Mouse (Mus musculus) limb, embryonic 11.5 days (tissue): Measurements from ENCODE around the gene Xlr4b. TPM values are rescaled to one million over a fixed set of nuclear protein-coding genes. Genes with fewer than 3 reads are reported as not detected.
"Not testable (repeated sequence)": the region's sequence is repeated elsewhere in the genome, so short reads cannot be mapped to it uniquely, and the experiment has no call there.

Experiments
- ATAC-seq: fragments of 200-750 bp; cut with Nextera tagmentation; 2 replicates; pipeline ENCODE4 v1.8.0; 2017; ENCODE audit warnings: low read depth; ENCODE audit not compliant: insufficient number of reproducible peaks, low FRiP score, low TSS enrichment
- DNase-seq: peaks from one replicate; pipeline ENCODE4 v3.0.0-alpha.2; 2015; ENCODE audit warnings: low spot score
- H3K27ac ChIP-seq: fragments of 300-500 bp; sonication (generic); replicated peaks from 2 replicates; pipeline ENCODE4 v1.5.1; 2014; ENCODE audit warnings: low read depth, mild to moderate bottlenecking, low read length
- H3K27me3 ChIP-seq: fragments of 300-500 bp; sonication (generic); 2 replicates; pipeline ENCODE4 v1.6.1; 2014; ENCODE audit warnings: mild to moderate bottlenecking, low read length, mixed read lengths; ENCODE audit not compliant: control insufficient read depth, insufficient read depth
- H3K36me3 ChIP-seq: fragments of 300-500 bp; sonication (generic); 2 replicates; pipeline ENCODE4 v1.6.1; 2014; ENCODE audit warnings: mild to moderate bottlenecking, low read length, moderate library complexity, mixed read lengths; ENCODE audit not compliant: control insufficient read depth, insufficient read depth
- H3K4me1 ChIP-seq: fragments of 300-500 bp; sonication (generic); 2 replicates; pipeline ENCODE4 v1.6.1; 2014; ENCODE audit warnings: low read length, mixed read lengths; ENCODE audit not compliant: control insufficient read depth, insufficient read depth
- H3K4me2 ChIP-seq: fragments of 300-500 bp; sonication (generic); 2 replicates; pipeline ENCODE4 v1.6.1; 2014; ENCODE audit warnings: low read depth, mild to moderate bottlenecking, moderate library complexity; ENCODE audit not compliant: severe bottlenecking
- H3K4me3 ChIP-seq: fragments of 300-500 bp; sonication (generic); 2 replicates; pipeline ENCODE4 v1.5.1; 2014; ENCODE audit warnings: low read depth, low read length
- H3K9ac ChIP-seq: fragments of 300-500 bp; sonication (generic); 2 replicates; pipeline ENCODE4 v1.6.1; 2014; ENCODE audit warnings: mild to moderate bottlenecking, low read length
- H3K9me3 ChIP-seq: fragments of 300-500 bp; sonication (generic); 2 replicates; pipeline ENCODE4 v1.6.1; 2016; ENCODE audit warnings: low read length; ENCODE audit not compliant: control insufficient read depth
- WGBS: fragments of 180-500 bp; shearing (Covaris S2); extraction: QIAGEN DNeasy Blood & Tissue Kit; methylation state at CpG from one replicate; pipeline ENCODE4 v1.1.7; 2014; 5-methylcytosine and 5-hydroxymethylcytosine counted together
- polyA plus RNA-seq: library from polyadenylated mRNA; unstranded; fragments of >200 nt; fragmentation: Nextera tagmentation; extraction: Ambion mirVana; gene quantifications from 2 replicates; pipeline ENCODE4 v1.2.1, GENCODE M21; 2014

Gene Xlr4b
- polyA plus RNA-seq, 1 experiment from 2014 or later: 0.51 TPM

DNA sequence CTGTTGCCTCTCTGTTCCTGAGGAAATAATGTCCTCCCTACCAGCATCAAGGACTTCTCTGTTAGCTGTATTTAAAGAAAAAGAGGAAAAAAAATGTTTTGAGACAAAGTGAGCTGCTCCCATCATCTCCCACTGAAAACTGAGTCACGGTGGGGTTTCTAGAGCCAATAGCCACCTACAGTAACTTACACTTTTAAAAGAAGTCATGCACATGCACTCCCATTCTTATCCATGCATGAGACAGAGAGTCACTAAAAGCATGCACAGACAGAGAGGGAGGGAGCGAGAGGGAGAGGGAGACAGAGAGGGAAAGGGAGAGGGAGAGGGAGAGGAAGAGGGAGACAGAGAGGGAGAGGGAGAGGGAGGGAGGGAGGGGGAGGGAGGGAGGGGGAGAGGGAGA lies 48.3 kb downstream of the Xlr4b start:
- not testable (repeated sequence) for H3K4me3 ChIP-seq, H3K9ac ChIP-seq, H3K4me2 ChIP-seq, H3K27me3 ChIP-seq, H3K27ac ChIP-seq, H3K36me3 ChIP-seq, DNase-seq, H3K4me1 ChIP-seq, H3K9me3 ChIP-seq, ATAC-seq
- 84% methylated on average over 1 of the region's 2 CpGs for WGBS

DNA sequence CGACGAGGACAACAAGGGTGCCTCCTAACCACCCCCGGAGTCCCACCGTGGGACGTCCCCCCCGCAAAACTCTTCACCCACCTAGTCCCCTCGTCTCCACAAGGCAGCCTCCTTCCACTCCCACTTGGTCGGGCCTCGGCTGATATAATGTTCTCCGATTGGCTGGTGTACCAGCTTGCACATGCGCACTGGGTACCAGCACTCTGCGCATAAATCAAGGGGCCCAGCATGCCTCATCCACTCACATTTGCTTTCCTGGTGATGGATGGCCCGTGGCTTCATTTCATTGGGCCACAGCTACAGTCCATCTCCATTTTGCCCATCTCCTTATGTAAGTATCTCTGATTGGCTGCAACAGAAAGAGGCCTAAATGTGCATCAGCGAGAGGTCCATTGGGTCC lies 51.1 kb downstream of the Xlr4b start, which contains the start of gene Xlr3c:
Gene Xlr3c, minus strand, starts transcription at position 121 of the 400 bp plus-strand sequence.
- not testable (repeated sequence) for H3K27me3 ChIP-seq, H3K9ac ChIP-seq, H3K4me2 ChIP-seq, ATAC-seq, H3K4me1 ChIP-seq, H3K4me3 ChIP-seq, DNase-seq, H3K36me3 ChIP-seq, H3K27ac ChIP-seq, H3K9me3 ChIP-seq
- WGBS: 94% methylated on average over 14 of the region's 14 CpGs

Other genes starting within 250 kb of the Xlr4b start
- gene Zfp185, start 227.0 kb upstream of the Xlr4b start, polyA plus RNA-seq: 4.7 and 4.8 TPM in 2 replicates
- gene Pnma5, start 177.2 kb upstream of the Xlr4b start, polyA plus RNA-seq: not detected in 2 replicates
- 0.07 and 0.15 TPM in 2 replicates for gene Pnma3, start 149.5 kb upstream of the Xlr4b start, polyA plus RNA-seq
- 0.43 and 1.5 TPM in 2 replicates for gene Xlr4a, start 131.9 kb upstream of the Xlr4b start, polyA plus RNA-seq
- 3.5 and 3.7 TPM in 2 replicates for gene Xlr3a, start 117.2 kb upstream of the Xlr4b start, polyA plus RNA-seq
- gene Gm14685, start 97.3 kb upstream of the Xlr4b start, polyA plus RNA-seq: not detected in 2 replicates
- not detected in 2 replicates for gene Xlr5b, start 65.5 kb upstream of the Xlr4b start, polyA plus RNA-seq
- gene DXBay18, start 64.9 kb upstream of the Xlr4b start, polyA plus RNA-seq: not detected in 2 replicates
- not detected in 2 replicates for gene Spin2d, start 37.3 kb upstream of the Xlr4b start, polyA plus RNA-seq
- 14.6 and 16.8 TPM in 2 replicates for gene Xlr3b, start 22.1 kb upstream of the Xlr4b start, polyA plus RNA-seq
- gene F8a, start 14.0 kb downstream of the Xlr4b start, polyA plus RNA-seq: 7.5 and 9.2 TPM in 2 replicates
- not detected in 2 replicates for gene Xlr4c, start 28.8 kb downstream of the Xlr4b start, polyA plus RNA-seq
- 0.12 and 0.17 TPM in 2 replicates for gene Xlr3c, start 51.1 kb downstream of the Xlr4b start, polyA plus RNA-seq
- not detected in 2 replicates for gene Xlr5a, start 78.6 kb downstream of the Xlr4b start, polyA plus RNA-seq
- gene Xlr5c, start 78.6 kb downstream of the Xlr4b start, polyA plus RNA-seq: not detected in 2 replicates
- gene Gm45015, start 122.5 kb downstream of the Xlr4b start, polyA plus RNA-seq: not detected in 2 replicates
- gene Zfp275, start 128.3 kb downstream of the Xlr4b start, polyA plus RNA-seq: 21.6 and 24.9 TPM in 2 replicates
- not detected in 2 replicates for gene Gm18336, start 184.4 kb downstream of the Xlr4b start, polyA plus RNA-seq
- gene Zfp92, start 196.8 kb downstream of the Xlr4b start, polyA plus RNA-seq: 0.19 and 0.27 TPM in 2 replicates
- gene Trex2, start 221.0 kb downstream of the Xlr4b start, polyA plus RNA-seq: not detected in 2 replicates
- gene Haus7, start 244.7 kb downstream of the Xlr4b start, polyA plus RNA-seq: 95.0 and 99.5 TPM in 2 replicates